Mouse (Mus musculus): ENCODE data around the gene Prpf6.
A peak's percentile ranks its signal among the peaks of the same experiment; 100 is the strongest.

Gene Prpf6

DNA sequence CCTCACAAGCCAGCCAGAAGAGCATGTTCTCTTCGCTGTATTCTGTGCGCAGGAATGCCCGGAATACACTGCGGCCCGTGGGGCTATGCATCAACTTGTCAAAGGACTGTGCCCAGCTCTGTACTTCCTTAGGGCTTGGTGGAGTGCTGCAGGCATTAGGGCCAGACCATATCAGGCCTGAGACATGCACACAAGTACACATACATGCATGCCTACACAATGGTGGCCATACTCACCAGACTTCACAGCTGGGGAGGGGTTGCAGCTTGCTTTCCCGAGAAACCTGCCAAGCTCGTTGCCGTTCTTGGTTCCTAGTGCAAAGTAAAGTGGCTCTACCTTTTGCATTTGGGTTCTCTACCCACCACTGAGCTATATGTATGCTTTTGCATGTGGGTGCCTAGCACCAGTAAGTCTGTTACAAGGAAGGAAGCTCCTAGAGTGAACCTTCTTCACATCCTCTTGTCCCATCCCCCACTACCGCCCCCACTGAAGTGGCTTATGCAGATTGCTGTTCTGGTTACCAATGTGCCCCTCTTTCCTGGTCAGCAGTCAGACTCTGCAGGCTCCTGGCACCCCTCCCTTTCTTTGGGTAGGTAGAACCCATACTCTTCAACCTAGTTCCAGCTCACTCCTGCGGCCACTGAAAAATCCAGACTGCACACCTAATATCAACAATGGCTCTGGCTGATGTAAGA, 97.9 kb downstream of the Prpf6 start:
- no peak for DNase-seq (ENCODE audit: low spot score)

DNA sequence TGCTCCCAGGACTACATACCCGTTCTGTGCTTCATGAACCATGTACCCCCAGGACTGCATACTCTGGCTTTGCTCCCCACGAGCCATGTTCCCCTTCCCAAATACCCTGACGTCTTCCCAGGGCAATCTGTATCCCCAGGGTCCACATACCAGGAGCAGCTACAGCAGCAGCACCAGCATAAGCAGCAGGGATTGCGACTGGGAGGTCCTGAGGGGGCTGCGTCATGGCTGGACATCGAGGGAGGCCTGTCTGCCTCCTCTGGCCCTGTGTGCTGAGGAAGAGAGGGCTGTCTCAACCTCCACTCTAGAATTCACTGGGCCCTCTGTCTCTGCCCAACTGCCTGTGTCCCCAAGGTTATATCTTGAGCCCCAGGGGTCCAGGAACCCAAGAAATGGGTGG, 99.4 kb downstream of the Prpf6 start:
- no peak for DNase-seq (ENCODE audit: low spot score)

DNA sequence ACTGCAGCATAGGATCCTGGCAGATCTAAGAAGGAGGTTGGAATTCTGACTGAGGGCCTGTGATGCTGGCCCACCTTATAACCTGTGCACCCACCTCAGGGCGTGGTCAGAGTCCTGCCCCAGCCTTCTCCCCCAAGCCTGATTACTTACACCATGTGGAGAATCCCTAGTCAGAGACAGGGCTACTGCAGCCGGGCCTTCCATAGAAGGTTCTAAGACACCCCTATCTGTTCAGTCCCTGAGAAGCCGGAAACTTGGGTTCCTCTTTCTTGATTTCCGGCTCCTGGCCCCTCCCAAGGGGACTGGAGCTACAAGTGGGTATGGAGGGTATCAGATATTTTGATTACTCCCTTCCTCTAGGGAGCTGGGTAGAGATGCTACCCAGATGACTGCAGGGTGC, 99.9 kb downstream of the Prpf6 start:
- no peak for DNase-seq (ENCODE audit: low spot score)

DNA sequence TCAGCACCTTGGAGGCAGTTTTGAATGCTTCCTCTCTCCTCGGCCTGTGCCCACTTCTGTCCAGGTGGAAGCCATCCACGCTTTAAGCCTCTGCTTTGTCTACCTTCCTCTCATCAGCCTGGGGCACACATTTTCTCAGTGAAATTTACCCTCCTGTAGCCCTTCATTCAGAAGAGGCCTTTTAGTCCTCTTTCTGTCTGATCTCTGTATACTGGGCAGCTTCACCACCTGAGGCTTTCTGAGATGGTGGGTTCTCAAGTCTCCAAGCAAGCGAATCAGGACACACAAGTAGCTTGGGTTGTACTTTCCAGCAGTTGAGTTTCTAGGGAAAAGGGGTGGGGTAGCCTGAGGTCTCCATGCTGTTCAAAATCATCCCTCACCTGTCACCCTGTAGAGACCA, 100.6 kb downstream of the Prpf6 start:
- DNase-seq (ENCODE audit: low spot score), result no peak

DNA sequence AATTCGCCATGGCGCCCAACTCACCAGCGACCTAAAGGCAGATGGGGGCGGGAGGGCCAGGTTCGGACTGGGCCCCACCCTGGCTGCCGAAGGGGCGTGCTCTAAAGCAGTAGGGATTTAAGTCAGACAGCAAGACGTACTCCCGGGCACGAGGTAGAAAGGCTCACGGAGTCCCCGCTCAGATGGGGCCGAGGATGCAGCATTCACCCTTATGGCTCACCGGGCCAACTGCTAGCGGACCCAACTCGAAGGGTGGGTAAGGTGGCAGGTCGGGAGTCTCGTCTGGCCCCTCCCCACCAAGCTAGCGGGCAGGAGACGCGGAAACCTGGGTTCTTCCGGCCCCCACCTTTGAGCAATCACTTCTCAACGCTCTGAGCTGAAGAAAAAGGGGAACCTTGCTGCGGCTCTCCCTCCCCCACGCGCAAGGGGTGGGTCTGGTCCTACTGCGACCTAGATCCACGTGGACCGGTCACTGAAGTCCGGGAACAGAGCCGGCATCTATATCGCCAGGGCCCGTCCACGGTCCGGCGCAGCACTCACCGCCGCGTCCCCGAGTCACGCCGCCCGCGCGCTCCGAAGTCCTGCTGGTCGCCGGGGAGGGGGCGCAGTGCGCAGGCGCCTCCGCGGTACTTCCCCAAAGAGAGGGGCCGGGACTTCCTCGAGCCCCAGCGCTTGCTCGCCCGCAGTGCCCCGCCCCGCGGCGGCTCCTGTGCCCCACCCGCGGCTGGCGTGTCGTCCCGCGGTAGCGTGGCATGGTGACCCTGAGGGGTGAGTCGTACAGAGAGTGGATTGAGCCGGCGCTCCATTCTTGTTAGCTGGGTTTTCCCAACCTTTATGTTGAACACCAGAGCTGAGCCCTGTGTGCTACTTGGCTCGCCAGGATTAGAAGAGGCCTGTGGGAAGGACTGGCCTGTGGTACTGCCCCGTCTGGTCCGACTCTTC, 101.9 kb downstream of the Prpf6 start, which contains the start of gene Rgs19:
Gene Rgs19, minus strand, starts transcription at position 639 of the 942 bp plus-strand sequence.
- DNase-seq (ENCODE audit: low spot score), result peak; percentile 87

DNA sequence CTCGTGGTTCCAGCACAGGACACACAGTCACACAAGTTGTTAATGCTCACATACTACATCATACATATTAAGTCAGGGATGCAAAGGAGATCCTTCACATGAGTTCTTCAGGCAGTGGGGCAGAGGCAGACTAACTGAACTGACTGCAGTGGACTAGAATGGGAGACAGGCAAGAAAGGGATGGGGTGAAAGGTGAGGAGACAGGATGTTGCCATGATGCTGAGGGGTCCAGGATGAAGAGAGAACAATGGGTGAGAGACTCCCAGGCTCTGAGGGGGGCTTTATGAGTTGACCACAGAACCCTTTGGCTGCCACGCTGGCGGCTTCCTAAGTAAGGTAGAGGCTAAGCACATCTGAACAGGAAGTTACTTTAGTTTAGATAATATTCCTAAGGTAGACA, 102.9 kb downstream of the Prpf6 start:
- DNase-seq (ENCODE audit: low spot score), result no peak

DNA sequence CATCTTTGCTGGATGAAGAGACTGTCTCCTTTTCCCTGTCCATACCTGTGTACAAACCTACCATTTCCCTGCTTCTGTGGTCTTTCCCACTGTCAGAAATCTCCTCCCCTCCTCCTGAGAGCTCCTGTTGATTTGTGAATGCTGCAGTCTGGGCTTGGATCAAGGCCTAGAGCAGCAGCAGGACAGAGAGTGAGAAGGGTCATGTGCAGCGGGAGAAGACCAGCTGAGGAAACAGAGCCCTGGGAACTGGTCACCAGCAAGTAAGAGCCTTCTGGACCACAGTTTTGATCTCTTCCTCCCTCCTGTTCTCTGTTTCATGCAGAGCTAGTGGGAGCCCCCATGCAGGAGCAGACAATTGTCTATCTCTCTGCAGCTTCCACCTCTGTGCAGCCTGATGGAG, 104.1 kb downstream of the Prpf6 start:
- no peak for DNase-seq (ENCODE audit: low spot score)

DNA sequence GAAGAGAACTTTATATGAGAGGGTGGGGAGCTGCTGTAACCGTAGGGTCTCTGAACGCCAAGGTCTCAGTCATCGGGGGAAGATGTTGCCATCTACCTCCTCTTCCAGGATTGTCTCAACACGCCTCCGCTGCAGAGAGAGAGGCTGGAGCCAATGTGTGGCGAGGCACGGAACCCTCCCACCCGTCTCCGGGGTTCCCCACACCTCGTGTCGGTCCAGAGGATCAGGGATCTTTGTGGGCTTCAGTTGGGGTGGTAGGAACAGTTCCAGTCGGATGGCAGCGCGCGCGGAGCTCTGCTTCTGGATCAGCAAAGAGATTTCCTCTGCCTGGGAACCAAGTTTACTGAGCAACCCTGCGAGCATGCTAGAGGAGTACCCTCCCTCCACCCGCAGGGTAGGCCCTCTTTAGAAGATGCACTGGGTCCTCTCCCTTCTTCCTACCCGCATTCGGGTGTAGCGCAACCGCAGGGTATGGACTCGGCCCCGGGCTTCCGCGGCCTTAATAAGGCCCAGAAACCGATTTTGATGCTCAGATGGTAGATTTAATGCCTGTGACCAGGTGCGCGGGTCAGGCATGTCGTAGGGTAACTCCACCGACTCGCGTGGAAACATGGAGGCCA, 105.2 kb downstream of the Prpf6 start:
- DNase-seq (ENCODE audit: low spot score), result no peak

DNA sequence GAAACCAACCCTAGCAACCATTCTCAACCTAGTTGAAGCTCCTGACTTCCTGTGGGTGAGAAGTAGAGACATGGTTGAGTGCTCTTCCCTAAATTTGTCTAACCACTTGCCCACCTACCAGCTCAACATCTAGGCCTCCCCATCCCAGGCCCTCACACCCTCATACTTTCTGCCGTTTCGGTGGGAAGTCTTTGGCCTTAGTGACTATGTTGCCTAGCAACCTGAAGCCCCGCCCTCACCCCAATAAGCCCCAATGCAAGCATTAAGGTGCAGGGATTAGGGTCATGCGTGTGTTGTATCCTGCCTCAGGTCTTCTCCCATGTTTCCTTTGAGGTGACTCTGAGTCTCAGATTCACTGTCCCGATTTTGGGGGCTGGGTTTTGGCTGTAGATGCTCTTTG, 106.6 kb downstream of the Prpf6 start, which contains the start of gene Lkaaear1:
Gene Lkaaear1, minus strand, starts transcription at position 202 of the 400 bp plus-strand sequence.
- DNase-seq (ENCODE audit: low spot score), result no peak
